Mouse (Mus musculus): ENCODE measurements around the gene Ranbp17.
A peak's percentile ranks its signal among the peaks of the same experiment; 100 is the strongest.

Gene Ranbp17

DNA sequence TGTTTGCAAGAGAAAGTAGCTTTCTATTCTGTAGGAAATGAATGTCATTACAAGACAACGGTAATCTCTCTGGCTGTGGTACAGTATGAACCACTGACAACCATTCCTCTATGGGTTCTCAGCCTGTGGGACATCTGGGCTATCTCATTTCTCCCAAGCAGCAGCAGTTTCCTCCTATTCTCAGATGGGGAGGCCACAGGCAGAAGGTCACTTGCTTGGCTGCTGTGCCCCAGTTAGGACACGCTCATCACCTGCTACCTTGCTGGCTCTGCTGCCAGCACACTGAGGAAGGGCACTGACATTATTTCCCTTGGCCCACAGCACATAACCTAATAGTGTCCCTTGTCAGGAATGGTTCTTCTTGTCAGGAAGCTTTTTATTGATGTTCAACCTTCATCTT is 285.4 kb downstream of the Ranbp17 start:
- no peak for DNase-seq

DNA sequence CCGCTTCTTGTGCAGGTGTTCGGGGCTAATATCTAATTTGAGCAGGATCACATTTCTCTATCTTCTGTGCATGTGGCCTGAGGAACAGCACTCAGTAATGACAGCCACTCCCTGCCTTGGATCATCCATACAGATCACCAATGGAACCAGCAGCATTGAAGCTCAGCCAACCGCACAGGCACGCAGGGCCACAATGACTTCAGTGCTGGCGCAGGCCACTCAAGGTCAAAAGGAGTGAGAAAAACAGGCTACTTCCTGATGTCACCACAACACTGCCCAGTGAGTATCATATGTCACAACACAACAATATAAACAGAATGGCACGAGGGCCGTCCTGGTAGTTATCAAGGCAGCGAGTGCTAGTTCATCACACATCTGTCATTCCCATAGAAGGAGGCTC is 287.0 kb downstream of the Ranbp17 start:
- no peak for DNase-seq

DNA sequence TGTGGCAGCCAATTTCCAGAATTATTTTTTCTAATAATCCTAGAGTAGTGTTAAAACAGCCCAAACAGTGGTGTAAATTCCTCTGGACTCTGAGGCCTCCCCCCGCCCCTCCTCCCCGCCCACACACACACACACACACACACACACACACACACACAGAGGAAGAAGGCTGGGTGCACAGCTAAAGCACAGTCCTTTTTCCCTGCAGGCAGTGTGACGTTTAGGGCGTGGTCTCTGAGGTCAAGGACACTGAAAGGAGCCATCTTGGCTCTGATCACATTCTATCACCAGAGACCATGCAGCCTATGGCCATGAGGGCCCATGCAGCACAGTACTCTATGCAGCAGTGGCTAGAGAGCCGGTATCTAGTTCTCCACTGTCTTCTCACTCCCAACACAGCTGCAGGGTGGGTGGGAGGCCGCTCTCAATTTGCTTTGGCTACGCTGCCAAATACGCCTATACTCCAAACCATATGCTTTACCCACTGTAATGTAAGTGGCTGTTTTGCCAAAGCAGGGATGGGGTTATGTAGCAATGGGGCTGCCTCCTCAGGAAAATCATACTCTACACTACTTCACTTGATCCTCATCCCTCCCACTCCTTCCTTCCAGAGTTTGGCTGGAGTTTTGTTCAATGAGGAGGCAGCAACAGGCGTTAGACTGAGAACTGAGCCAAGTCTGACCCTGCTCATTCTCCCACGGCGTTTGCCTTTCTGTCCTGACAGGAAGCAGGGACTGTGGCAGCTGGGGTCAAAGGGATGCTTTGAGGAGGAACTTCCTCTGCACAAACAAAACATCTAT is 291.8 kb downstream of the Ranbp17 start:
- peak; percentile 52 for DNase-seq

DNA sequence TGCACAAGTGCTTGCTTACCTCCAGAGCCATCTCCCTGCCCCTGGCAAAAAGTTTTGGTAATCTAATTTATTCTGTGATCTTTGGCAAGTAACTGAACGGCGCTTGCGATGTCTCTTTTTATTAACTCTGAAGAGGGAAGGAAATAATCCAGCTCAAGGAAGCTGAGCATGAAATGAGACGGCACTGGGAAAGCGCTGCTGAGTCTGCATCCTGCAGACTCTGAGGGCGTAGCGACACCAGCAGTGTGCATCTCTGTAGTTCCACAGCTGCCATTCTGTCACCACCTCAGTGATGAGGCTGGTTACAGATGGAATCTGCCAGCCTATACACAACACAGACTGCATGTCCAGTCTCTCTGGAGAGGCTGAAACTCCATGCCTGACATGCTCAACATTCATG is 292.8 kb downstream of the Ranbp17 start:
- DNase-seq = no peak

DNA sequence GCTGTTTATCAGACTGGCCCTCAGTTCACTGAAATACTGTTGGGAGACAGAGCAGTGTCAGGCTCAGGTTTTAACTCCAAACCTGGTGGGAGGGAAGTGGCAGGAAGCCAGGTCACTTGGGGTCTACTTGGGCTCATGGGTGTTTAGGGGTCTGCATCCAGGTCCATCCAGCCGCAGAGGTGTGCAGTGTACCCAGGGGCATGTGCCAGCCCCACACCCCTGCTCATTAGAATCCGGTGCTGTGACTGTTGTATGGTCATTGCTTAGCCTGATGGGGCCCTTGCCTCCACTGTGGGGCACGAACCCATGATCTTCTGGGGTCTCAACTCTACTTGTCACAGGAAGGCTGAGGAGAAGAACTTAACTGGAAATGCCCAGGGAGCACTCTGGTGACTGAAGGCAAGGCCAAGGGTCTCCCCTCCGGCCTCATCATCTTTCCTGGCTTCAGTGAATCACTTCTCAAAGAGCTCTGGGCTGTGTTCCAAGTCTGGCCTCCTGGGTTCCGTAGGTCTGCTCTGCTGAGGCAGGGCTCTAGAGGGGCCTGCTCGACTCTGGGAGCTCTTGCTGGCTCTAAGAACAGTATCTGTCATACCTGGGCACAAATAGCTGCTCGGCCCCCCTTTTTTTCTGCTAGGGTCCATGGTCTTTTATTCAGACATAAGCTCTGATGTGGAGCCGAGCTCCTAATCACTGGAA is 296.0 kb downstream of the Ranbp17 start:
- DNase-seq = no peak

DNA sequence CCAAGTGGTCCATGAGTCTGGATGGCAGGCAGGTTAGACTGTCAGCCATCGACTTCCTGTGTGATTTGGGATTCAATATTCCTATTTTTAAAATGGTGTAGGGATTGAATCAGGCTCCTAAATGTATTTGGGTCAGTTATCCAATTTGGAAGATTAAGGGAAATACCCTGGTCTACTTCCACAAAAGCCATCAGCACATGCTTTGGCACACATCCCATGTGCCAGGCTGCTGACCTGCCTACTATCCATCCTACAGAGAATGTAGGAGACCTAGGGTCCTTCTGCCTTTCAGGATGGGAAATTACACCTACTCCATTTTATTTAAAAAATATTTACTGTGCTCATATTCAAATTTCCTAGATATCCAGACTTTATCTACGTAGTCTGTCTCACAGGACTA is 306.1 kb downstream of the Ranbp17 start:
- DNase-seq = no peak

DNA sequence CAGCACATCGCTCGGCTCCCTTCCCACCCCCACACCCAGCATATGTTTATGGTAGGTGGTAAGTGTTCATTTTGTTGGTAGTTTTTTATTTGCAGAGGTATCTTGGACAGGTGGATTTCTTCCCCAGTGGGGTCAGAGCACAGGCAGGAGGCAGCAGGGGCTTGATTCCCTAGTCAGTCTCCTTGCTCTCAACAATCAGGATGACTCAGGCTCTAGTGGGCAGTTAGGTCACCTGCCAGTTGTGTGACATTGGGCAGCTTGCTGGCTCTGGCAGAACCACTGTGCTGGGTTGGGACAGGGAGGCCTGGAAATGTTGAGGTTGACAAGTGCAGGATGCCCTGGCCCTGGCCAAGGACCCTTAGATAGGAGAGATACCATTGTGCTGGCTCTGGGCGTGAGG is 308.6 kb downstream of the Ranbp17 start:
- no peak for DNase-seq

DNA sequence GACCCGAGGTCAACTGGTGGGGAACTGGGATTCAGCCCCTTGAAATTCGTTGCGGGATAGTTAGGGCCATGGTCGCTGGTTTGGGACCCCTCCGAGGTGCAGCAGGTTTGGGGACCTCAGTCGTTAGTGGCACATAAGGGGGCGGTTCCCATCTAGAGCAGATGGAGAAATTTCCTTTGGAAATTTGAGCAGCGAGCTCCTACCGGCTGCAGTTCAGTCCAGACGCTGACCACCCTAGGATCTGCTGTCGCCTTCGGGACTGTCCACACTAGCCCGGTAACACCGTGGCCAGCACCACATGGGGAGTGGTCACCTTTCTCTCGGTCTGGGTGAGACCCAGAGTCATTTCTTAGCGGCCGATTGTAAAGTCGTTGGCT is 309.2 kb downstream of the Ranbp17 start:
- no peak for DNase-seq

DNA sequence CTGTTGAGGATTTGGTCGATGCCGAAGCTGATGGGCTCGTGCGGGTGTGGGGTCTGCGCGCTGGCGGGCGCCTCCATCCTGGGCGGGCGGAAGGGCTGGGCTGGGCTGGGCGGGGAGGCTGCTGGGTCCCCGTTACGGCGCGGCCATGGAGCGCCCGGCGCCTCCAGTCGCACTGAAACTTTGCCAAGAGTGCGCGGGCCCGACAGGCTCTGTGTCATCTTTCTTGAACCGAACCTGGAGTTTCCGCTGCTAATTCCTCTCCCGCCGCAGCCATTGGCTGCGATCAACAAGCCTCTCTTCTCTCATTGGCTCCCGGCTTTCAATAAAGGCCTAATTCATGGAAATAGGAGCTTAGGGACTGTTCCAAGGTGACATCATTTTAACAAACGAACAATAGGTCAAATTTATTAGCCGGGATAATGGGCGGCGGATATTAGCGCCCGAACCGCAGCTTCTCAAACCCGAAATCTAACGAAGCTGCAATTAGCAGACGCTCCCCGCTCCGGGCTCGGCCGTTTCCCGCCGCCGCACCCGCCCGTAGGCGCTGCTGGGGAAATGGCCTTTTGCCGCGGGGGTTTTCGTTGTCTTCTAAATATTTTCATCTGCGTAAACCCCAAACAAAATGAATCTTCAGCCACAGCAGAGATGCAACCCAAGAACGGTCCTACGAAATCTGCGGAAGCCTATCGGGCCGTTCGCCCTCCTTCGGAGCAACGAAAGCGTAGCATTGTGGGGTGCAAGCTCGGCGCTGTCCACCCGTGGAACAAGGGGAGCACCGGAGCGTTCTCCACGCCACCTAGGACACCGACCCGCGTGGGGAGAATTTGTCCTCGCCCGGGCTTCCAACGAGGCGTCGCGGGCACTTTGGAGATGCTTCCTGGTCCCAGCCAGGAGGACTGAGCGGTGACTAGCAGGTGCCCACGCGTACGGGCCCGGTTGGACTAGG is 309.9 kb downstream of the Ranbp17 start, which contains the start of gene Tlx3:
TSS of gene Tlx3 (minus strand) at position 207 of the 946 bp plus-strand sequence.
- no peak for DNase-seq

DNA sequence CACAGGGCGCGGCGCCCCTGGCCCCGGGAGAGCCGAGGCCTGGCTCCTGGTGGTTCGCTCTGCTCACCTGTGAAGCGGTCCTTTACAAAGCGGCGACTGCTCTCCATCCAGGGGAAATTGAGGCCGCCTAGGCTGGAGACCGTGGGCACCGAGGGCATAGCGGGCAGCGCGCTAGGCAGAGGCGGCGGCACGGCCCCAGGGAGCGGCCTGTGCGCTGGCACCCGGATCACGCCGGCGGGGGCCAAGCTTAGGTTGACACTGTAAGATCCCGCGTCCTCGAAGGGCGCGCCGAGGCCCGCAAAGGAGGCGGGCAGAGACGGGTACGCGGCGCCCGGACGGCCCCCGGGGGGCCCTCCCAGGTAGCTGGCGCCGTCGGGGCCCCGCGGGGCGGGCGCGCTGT is 310.6 kb downstream of the Ranbp17 start:
- DNase-seq = no peak

DNA sequence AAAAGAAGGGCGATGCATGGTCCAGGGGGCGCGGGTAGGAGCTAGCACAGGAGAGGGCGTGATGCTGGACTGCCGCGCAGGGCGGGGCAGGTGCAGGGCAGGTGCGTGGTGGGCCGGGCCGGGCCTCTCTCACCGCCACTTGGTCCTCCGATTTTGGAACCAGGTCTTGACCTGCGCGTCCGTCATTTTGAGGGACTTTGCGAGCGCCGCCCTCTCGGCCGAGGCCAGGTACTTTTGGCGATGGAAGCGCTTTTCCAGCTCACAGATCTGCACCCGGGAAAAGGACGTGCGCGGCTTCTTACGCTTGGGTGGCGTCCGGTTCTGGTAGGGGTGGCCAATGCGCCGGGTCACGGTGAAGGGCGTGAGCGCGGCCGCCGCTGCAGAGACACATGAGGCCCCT is 311.2 kb downstream of the Ranbp17 start:
- no peak for DNase-seq

DNA sequence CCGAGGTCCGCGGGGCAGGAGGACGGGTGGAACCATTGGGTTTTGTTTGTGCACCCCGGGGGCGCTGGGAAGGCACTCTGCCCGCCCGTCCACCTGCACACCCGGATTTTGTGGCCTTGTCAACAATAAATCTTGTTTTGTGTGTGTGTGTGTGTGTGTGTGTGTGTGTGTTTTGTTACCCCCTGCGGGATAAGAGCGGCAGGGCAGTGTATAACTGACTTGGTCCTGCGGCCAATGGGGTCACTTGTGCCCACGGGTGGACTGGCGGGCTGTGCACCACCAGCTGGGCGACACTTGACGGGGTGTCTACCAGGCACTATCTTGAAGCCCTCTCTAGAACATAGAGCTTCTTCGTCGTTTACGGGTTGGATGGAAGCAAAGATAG is 311.9 kb downstream of the Ranbp17 start:
- DNase-seq = no peak

DNA sequence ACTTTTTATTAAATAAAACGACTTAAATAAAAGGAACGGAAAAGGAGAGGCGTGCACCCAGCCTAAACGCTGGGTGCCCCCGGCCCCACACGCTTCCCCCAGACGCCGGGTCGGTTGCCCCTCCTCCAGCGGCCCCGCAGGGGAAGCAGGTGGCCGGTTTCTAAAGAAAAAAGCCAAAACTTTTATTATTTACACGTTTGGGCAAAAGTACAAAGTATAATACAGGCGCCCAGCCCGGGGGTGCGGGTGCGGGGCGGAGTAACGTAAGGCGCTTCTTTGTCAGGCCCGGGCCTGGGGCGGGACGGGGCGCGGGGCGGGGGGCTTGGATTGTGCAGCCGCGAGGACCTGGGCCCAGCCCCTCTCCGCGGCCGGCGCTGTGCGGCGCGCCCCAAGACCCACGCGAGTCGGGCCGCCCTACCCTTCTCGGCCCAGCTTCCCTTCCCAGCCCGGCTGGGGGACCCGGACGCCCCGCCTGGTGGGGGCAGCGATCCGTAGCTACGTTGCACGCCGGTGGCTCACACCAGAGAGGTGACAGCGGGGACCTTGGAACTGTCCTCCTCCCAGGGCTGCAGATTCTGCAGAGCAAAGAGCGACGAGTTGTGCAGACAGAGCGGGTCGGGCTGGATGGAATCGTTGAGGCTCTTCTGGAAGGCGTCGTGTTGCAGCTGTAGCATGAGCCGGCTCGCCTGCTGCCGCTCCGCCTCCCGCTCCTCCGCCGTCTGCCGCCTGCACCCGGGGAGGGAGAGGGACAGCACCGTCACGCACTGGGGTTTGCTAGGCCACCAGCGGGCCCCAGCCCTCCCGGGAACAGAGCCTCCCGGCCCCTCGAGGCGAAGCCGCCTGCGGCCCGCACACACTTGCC is 312.6 kb downstream of the Ranbp17 start:
- DNase-seq = no peak

DNA sequence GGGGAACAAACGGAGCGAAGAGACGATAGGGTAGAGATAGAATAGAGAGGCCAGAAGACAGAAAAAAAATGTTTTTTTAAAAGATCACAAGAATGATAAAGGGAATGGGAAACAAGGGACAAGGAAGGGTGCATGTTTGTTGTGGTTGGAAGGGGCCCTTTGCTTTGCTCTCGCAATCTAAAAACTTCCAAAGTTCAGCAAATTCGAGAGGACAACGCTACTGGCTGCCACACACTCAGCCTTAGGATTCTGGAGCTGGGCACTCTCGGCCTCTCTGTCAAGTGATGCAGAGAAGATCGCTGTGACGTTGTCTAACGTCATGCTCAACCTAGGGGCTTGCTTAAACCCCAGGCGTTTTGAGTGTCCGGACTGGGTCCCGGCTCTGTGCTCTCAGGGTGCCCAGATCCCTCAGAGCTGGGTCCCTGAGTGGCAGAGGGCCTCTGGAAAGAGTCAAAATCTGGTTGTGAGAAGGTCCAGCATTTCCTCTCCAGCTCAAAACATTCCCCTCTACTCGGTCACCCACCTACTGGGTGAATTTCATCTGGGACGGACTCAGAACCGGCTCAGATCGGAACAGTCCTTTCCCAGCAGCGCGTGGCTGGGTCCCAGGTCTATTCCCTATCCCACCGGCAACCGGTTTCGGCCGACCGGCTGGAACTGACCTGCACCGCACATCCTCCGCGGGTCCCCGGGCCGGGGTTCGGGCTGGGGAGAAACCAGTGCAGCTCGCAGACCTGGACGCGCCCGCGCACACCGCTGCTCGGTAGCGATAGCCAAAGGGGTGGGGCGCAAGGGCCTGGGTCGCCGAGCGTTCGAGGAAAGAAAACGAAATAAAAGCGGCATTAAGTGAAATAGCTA is 313.4 kb downstream of the Ranbp17 start:
- no peak for DNase-seq

DNA sequence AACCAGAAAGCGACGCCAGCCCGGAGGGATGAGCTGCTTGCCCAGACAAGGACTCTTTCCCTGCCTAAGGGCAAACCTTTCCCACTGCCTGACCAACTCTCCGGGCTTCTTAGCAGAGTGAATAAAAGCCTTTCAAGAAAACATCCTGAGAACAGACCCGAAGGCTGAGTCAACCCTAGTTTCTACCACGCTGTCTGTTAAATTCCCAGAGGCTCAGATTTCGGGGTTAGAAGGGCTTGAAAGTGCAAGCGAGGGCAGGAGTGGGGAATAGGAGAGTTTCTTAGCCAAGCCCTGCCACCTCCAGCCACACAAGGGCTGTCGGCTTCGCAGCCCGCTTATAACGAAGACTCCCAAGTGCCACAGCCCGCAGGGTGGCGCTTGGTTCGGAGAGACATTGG is 314.4 kb downstream of the Ranbp17 start:
- DNase-seq = no peak

DNA sequence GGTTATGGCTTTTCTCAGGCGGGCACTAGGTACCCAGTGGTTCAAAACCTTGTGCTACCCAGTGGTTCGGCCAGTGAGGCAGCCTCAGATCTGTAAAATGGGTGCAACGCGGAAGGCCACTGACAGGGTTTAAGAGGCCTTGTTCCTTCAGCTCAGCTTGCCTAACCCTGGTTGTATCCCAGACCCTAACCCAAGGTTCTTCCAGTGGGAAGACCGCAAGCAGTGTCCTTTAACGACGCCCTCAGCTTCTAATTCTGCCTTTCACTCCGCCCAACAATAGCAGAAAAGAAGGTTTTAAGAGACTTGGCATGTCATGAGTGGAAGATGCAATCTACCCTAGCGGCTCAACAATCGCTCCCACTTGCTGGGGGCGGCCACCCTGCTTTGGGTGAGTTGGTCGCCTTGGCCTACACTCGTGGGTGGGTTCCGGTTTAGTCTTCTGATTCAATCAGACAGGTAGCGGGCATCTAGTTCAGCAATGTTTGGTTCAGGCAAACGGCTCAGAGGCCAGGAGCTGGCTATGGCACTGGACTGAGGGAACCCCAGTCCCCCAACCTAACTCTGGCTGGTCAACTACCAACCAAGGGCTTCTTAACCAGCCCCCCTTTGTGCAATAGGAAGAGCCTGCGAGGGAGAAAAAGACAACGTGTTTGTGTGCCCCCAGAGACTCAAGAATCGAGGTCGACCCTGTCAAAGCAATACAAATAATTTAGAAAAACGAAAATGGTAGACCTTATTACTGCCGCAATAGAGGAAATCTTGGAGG is 315.0 kb downstream of the Ranbp17 start:
- DNase-seq = no peak

DNA sequence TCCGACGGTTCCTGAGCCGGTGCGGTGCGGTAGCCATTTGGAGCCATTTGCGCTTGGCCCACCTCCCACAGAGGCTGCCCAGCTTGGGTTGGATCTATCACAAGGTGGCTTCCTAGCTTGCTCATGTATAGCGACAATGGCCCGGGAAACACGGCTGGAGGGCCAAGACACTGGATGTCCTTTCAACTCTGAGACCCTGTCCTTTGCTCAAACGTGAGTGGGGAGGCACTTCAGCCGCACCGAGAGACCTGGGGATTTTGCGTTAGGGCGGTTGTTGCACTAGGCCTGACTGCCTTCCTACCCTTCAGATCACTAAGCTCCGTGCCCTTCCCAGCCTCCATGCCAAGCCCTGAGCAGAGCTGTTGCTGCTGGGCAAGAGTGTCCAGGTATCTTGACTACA is 315.9 kb downstream of the Ranbp17 start:
- DNase-seq = no peak

DNA sequence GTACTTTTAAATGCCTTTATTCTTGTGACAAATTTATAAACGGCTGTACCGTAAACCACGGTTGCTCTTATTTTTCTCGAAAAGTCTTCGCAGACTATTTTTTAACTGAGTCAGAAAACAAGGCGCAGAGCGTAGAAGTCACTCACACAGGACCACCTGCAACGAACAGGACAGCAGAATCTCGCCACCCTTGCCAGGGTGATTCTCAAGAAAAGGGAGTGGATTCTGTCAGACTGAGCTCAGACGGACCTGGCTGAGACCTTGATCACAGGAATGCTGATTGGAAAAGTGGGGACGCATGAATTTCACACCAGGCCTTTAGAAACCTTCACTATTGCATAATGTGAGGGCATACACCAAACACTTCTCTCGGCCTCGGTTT is 316.4 kb downstream of the Ranbp17 start:
- DNase-seq = no peak

DNA sequence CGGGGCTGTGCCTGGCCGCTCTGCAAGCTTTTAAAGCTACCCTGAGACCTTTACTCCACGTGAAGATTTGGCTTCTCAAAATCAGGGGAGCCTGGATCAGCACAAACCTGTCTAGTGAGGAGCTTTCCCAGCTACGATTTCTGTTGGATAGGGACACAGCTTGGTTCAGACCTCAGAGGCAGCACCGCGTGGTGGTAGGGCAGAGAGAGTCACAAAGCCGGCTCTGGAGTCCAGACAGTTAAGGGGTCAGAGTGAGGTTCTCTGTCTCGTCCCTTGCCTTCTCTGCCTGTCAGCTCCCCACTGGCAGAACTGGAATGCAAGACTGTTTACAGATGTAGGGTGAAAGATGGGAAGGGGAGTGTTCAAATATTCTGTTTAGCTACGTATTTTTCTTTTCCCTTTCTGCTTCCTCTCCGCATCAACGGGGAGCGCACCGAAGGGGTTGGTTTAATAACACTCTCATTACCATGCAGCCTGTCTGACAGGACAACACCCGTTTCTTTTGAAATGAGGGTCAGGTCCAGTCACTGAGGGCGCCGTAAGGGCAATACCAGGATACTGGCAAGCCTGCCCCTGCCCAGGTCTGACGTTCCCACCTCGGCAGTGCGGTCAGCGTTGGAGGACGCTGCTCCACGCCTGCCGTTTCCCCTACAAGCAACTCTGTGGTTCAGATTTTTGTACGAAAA is 317.0 kb downstream of the Ranbp17 start:
- no peak for DNase-seq
